Mouse (Mus musculus) right cerebral cortex, adult 18-20 months (tissue): Measurements from ENCODE around the gene Gja5.
"Not testable (repeated sequence)": the region's sequence is repeated elsewhere in the genome, so short reads cannot be mapped to it uniquely, and the experiment has no call there.

Experiments
- DNase-seq: peaks from one replicate; pipeline ENCODE4 v3.0.0; 2022; ENCODE audit warnings: mixed read lengths

The Gja5 gene

GRCm38 (mm10) chr3:97044188-97044587, 139.7 kb downstream of the Gja5 start:
- no peak for DNase-seq

- no peak for DNase-seq
Measured at GRCm38 (mm10) chr3:97047757-97048156, 143.3 kb downstream of the Gja5 start.

GRCm38 (mm10) chr3:97048360-97048759, 143.9 kb downstream of the Gja5 start:
- no peak for DNase-seq

- no peak for DNase-seq
Measured at GRCm38 (mm10) chr3:97051264-97051744, 146.8 kb downstream of the Gja5 start.

GRCm38 (mm10) chr3:97052069-97052799, 147.7 kb downstream of the Gja5 start:
- DNase-seq, result no peak

GRCm38 (mm10) chr3:97058704-97059103, 154.2 kb downstream of the Gja5 start:
- no peak for DNase-seq

GRCm38 (mm10) chr3:97060119-97060518, 155.6 kb downstream of the Gja5 start:
- DNase-seq, result no peak

GRCm38 (mm10) chr3:97062814-97063213, 158.3 kb downstream of the Gja5 start:
- no peak for DNase-seq

- DNase-seq, result no peak
Measured at GRCm38 (mm10) chr3:97064046-97064445, 159.6 kb downstream of the Gja5 start.

- DNase-seq, result not testable (repeated sequence)
Measured at GRCm38 (mm10) chr3:97069589-97069988, 165.1 kb downstream of the Gja5 start.

- DNase-seq, result peak; percentile 8
Measured at GRCm38 (mm10) chr3:97071916-97072315, 167.4 kb downstream of the Gja5 start.

GRCm38 (mm10) chr3:97072361-97072760, 167.9 kb downstream of the Gja5 start:
- not testable (repeated sequence) for DNase-seq

GRCm38 (mm10) chr3:97075744-97076350, 171.4 kb downstream of the Gja5 start:
- not testable (repeated sequence) for DNase-seq

GRCm38 (mm10) chr3:97076412-97076811, 171.9 kb downstream of the Gja5 start:
- DNase-seq, result no peak

- no peak for DNase-seq
Measured at GRCm38 (mm10) chr3:97078436-97078835, 173.9 kb downstream of the Gja5 start.

GRCm38 (mm10) chr3:97082156-97082555, 177.7 kb downstream of the Gja5 start:
- no peak for DNase-seq

- DNase-seq, result no peak
Measured at GRCm38 (mm10) chr3:97087326-97087725, 182.8 kb downstream of the Gja5 start.

- not testable (repeated sequence) for DNase-seq
Measured at GRCm38 (mm10) chr3:97088291-97088690, 183.8 kb downstream of the Gja5 start.

GRCm38 (mm10) chr3:97091971-97092370, 187.5 kb downstream of the Gja5 start:
- not testable (repeated sequence) for DNase-seq

GRCm38 (mm10) chr3:97096664-97097063, 192.2 kb downstream of the Gja5 start:
- DNase-seq, result not testable (repeated sequence)

GRCm38 (mm10) chr3:97100784-97101641, 196.5 kb downstream of the Gja5 start:
- DNase-seq, result no peak

GRCm38 (mm10) chr3:97103946-97104345, 199.5 kb downstream of the Gja5 start:
- not testable (repeated sequence) for DNase-seq
